Mouse (Mus musculus): ENCODE measurements at regions not wholly inside any gene's neighbourhood (a gene's known extent, or its start where the extent isn't known, plus 50 kb on each side); places are given as distances from the start of the nearest gene placed in this dataset.

DNA sequence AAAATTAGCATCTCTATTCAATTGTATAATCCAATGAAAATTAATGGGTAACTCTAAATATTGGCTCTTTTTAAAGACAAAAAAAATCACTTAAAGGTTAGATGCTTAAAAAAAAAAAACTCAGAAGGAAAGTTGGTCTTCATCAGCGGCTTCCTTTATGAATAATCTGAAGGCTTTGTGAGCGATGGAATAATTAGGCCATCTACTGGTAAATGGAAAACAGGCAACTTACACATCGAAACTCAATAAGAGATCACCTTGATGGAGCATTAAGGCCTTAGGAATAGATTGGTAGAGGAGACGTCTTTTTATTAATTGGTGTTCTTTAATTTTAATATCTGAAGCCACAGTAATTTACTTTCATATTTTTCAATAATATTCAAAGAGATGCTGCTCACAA lies 218.6 kb upstream of the Tacr3 start:
- DNase-seq = no peak

GRCm38 (mm10) chr3:134611516-134612297 lies 217.1 kb upstream of the Tacr3 start:
- no peak for DNase-seq

GRCm38 (mm10) chr3:134612298-134612616 lies 216.6 kb upstream of the Tacr3 start:
- DNase-seq = no peak

GRCm38 (mm10) chr3:134629166-134630134 lies 199.4 kb upstream of the Tacr3 start:
- DNase-seq = peak; percentile 86

DNA sequence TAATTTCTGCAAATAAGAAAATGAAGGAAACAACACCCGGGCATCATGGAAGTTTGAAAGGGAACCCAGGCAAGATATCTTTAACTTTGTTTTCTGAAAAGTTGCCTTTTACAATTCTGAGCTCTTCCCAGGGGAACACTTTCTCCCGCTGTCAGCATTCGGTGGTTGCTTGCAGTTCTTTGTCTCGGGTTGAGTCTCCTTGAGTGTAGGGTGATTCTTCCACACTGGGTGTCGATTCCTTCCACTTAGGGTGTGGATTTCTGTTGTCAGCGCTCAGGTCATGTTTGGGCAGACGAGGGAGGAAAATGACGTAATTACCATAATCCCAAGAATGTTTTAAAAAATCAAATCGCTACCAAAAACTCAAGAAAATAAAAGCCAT lies 198.7 kb upstream of the Tacr3 start:
- no peak for DNase-seq

DNA sequence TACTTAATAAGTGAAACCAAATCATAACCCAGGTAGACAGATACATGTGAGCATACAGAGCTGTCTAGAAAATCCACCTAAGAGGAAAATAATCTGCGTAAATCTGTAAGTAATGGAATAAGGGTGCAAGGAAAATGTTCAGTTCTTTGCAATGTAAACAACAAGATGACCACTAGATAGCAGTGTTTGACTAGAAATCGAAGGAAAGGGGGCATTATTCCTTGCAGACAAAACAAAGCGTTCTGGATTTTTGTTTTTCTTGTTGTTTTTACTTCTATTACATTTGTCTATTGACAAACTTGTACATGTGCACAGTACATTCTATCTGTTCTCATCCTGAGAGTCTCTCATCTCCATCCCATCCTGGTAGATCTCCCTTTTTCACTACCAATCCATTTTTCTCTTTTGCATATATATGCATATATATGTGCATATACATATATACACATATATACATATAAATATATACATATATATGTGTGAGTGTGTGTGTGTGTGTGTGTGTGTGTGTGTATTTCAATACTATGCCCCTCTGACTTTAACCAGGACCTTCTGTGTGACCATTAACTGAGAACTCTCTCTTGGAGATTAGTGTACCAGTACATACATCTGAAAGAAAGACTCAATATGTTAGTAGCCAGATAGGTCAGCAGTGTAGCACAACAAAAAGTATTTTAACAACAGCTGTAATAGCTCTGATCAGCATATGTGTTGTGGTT lies 179.9 kb upstream of the Tacr3 start:
- peak; percentile 54 for DNase-seq

DNA sequence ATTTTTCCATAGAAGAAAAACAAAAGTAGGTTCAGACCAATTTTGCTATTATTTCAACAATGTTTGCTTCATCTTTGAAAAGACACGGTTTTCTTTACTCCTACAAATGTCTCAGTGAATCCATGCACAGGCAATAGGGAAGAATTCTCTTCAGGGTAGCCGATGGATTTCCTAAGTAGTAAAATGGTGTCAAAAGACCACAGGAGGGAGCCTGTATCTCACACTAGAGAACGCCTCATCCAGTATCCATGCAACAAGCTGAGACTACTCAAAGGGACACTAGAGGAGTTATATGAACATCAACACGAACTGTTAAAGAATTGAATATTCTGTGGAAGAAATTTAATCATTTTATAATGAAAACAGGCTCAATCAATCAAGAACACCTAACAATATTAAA lies 174.8 kb upstream of the Tacr3 start:
- DNase-seq = peak; percentile 64

DNA sequence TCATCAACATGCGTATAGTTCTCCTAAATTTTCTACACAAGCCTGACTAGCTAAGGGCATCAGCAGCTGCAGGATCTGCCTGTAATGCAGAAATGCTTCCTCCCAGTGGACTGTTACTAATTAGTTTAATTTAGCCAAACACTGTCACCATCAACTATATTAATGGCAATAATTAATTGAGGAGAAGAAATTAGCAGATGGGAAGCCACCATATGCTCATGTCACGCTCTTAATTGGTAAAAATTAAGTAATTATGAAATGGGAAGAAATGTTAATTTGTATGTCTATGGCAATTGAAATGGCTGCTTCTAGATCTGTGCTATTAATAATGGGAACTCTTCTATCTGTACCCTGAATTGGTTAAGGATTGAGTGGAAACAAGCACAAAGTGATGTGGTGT lies 133.9 kb upstream of the Tacr3 start:
- no peak for DNase-seq

- DNase-seq = peak; percentile 16
Observed at GRCm38 (mm10) chr3:134718620-134719019, 110.2 kb upstream of the Tacr3 start.

DNA sequence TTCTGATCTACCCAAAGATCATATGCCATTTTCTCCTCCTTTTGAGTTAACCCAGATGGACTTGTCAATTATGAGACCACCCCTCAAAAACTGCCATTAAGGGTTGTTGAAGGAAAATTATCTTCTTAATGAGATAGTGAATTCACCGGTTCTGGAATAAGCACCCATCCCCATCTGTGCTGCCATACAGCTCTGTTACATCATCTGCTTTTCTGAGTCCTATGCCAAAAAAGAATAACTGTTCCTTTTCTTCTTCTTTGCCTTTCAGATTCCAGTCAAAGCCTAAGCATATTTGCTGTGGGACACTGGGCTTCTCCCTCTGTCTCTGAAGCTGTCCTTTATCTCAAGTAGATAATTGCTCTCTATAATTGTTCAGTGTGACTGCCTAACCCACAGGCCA lies 93.1 kb upstream of the Tacr3 start:
- DNase-seq = no peak

- no peak for DNase-seq
Observed at GRCm38 (mm10) chr3:134761108-134761507, 67.7 kb upstream of the Tacr3 start.

GRCm38 (mm10) chr3:134763264-134763936 lies 65.4 kb upstream of the Tacr3 start:
- DNase-seq = no peak
